Mouse (Mus musculus) ovary, adult 18-20 months (tissue): ENCODE measurements around the gene Dennd1a.

Source experiments
- DNase-seq: peaks from one replicate; pipeline ENCODE4 v3.0.0; 2022; ENCODE audit warnings: low spot score, mixed read lengths

The Dennd1a gene

GRCm38 (mm10) chr2:38164326-38165035 lies 122.7 kb downstream of the Dennd1a start:
- no peak for DNase-seq

- no peak for DNase-seq
These were observed 124.7 kb downstream of the Dennd1a start for GRCm38 (mm10) chr2:38162486-38162885.

- DNase-seq: no peak
These were observed 125.7 kb downstream of the Dennd1a start for GRCm38 (mm10) chr2:38161484-38161883.

GRCm38 (mm10) chr2:38159736-38160135 lies 127.5 kb downstream of the Dennd1a start:
- DNase-seq: no peak

- no peak for DNase-seq
These were observed 130.2 kb downstream of the Dennd1a start for GRCm38 (mm10) chr2:38157002-38157401.

- no peak for DNase-seq
These were observed 131.2 kb downstream of the Dennd1a start for GRCm38 (mm10) chr2:38156001-38156400.

- DNase-seq: no peak
These were observed 142.4 kb downstream of the Dennd1a start for GRCm38 (mm10) chr2:38144831-38145230.

GRCm38 (mm10) chr2:38144067-38144779 lies 143.0 kb downstream of the Dennd1a start:
- DNase-seq: no peak

GRCm38 (mm10) chr2:38142905-38143304 lies 144.3 kb downstream of the Dennd1a start:
- DNase-seq: no peak

- DNase-seq: no peak
These were observed 145.0 kb downstream of the Dennd1a start for GRCm38 (mm10) chr2:38142210-38142609.

GRCm38 (mm10) chr2:38139536-38139935 lies 147.7 kb downstream of the Dennd1a start:
- no peak for DNase-seq

- no peak for DNase-seq
These were observed 150.1 kb downstream of the Dennd1a start for GRCm38 (mm10) chr2:38137086-38137485.

GRCm38 (mm10) chr2:38135427-38135826 lies 151.8 kb downstream of the Dennd1a start:
- no peak for DNase-seq

- DNase-seq: no peak
These were observed 154.0 kb downstream of the Dennd1a start for GRCm38 (mm10) chr2:38133036-38133825.

GRCm38 (mm10) chr2:38132233-38132822 lies 154.9 kb downstream of the Dennd1a start:
- DNase-seq: no peak

- no peak for DNase-seq
These were observed 155.7 kb downstream of the Dennd1a start for GRCm38 (mm10) chr2:38131538-38131937.

GRCm38 (mm10) chr2:38129961-38130802 lies 157.0 kb downstream of the Dennd1a start:
- DNase-seq: no peak

GRCm38 (mm10) chr2:38126383-38126732 lies 160.8 kb downstream of the Dennd1a start:
- DNase-seq: no peak

- DNase-seq: no peak
These were observed 161.4 kb downstream of the Dennd1a start for GRCm38 (mm10) chr2:38125671-38126382.

GRCm38 (mm10) chr2:38124727-38125126 lies 162.5 kb downstream of the Dennd1a start:
- DNase-seq: no peak

GRCm38 (mm10) chr2:38115000-38115399 lies 172.2 kb downstream of the Dennd1a start:
- no peak for DNase-seq
